Comparison of ENCODE assay signal across 14 mouse cellular contexts in genomic region chr12:53862281-53862680, GRCm38 (mm10).
"Had no signal": no experiment of that assay in that cellular context is flagged by ENCODE, and none has a peak within 500 bp of the region (broad histone marks: within the 10 kb centered on the region; RNA-seq: fewer than 3 reads in every experiment).

No protein-coding gene starts in this region.

- H3K27me3 ChIP-seq: megakaryocyte, embryonic 14.5 days; stomach, embryonic 15.5 days had no signal

- ATAC-seq: midbrain, embryonic 16.5 days had no signal

- H3K4me3 ChIP-seq: layer of hippocampus, adult 2 months; liver, embryonic 15.5 days; megakaryocyte, embryonic 14.5 days; stomach, embryonic 15.5 days had no signal

- H3K4me2 ChIP-seq: liver, embryonic 11.5 days; liver, embryonic 15.5 days; midbrain, embryonic 11.5 days; stomach, embryonic 15.5 days had no signal

- DNase-seq: kidney, adult 18-20 months; kidney, postnatal 10 days; kidney, postnatal 4 days; right cerebral cortex, postnatal 14 days; thymus, adult 2 months; thymus, postnatal 25 days had no signal

- H3K4me1 ChIP-seq: liver, embryonic 15.5 days; megakaryocyte, embryonic 14.5 days; stomach, embryonic 15.5 days had no signal

- H3K36me3 ChIP-seq: liver, embryonic 15.5 days; stomach, embryonic 15.5 days had no signal

- H3K9me3 ChIP-seq: liver, embryonic 15.5 days; megakaryocyte, embryonic 14.5 days; stomach, embryonic 15.5 days had no signal

- H3K9ac ChIP-seq: liver, embryonic 15.5 days; stomach, embryonic 15.5 days had no signal

- H3K27ac ChIP-seq: layer of hippocampus, adult 2 months; liver, embryonic 15.5 days; macrophage; stomach, embryonic 15.5 days had no signal
